30 mouse cellular contexts compared by ENCODE assay signal in genomic region chr7:142391609-142392008, GRCm38 (mm10). TPM values are rescaled to one million over a fixed set of nuclear protein-coding genes. Genes with fewer than 3 reads are reported as not detected.
DNase-seq lines count a peak whose midpoint lies in the region; ATAC-seq and TF ChIP-seq lines count a peak whose summit lies in the region.
"Had no signal": no experiment of that assay in that cellular context is flagged by ENCODE, and none has a peak within 500 bp of the region (broad histone marks: within the 10 kb centered on the region; RNA-seq: fewer than 3 reads in every experiment).

No protein-coding gene starts in this region.

- no peak overlapping the region for H3K4me3 ChIP-seq in liver, embryonic 12.5 days
- no peak overlapping the region for H3K4me3 ChIP-seq in liver, embryonic 11.5 days (ENCODE audit: low read depth, low read length)
- H3K4me3 ChIP-seq in liver, embryonic 14.5 days (ENCODE audit: insufficient read depth in 1 of 2, low read depth in 2 of 2, low read length in 2 of 2) = no peak overlapping the region
- no peak overlapping the region for H3K4me3 ChIP-seq in stomach, postnatal 0 days (ENCODE audit: low read depth, low read length)
- H3K4me3 ChIP-seq in lung, adult 2 months (replicated peaks; ENCODE audit: extremely low read depth, low read depth, low read length) = no peak overlapping the region
- H3K4me3 ChIP-seq: hindbrain, embryonic 13.5 days; limb, embryonic 10.5 days; limb, embryonic 15.5 days; midbrain, embryonic 10.5 days; midbrain, embryonic 15.5 days had no signal

- TF ChIP-seq EP300 in liver, embryonic 14.5 days (IDR thresholded peaks at IDR 0.05; ENCODE audit: low read depth) = no peak
- TF ChIP-seq EP300 in stomach, postnatal 0 days (optimal IDR thresholded peaks at IDR 0.05) = no peak

- ATAC-seq in liver, embryonic 12.5 days = no peak
- no peak for ATAC-seq in liver, embryonic 11.5 days (replicated peaks; ENCODE audit: low FRiP score)
- ATAC-seq in liver, embryonic 14.5 days (ENCODE audit: insufficient read depth) = no peak
- no peak for ATAC-seq in stomach, postnatal 0 days (ENCODE audit: low FRiP score, low TSS enrichment)
- ATAC-seq: forebrain, embryonic 14.5 days; intestine, embryonic 16.5 days; midbrain, embryonic 15.5 days; Patski had no signal

- 74% methylated on average over 4 of the region's 4 CpGs for WGBS in liver, embryonic 12.5 days (ENCODE audit: insufficient replicate concordance)
- WGBS in liver, embryonic 11.5 days = 71% methylated on average over 4 of the region's 4 CpGs
- 67% methylated on average over 4 of the region's 4 CpGs for WGBS in liver, embryonic 14.5 days (ENCODE audit: insufficient replicate concordance)
- WGBS in stomach, postnatal 0 days = 61% methylated on average over 4 of the region's 4 CpGs
- WGBS in lung, adult 2 months = 52% methylated on average over 4 of the region's 4 CpGs

- no peak for DNase-seq in liver, embryonic 11.5 days (ENCODE audit: low spot score)
- DNase-seq in R1 (ENCODE audit: low read depth, low spot score) = peak; percentile 39
- DNase-seq in liver, embryonic 14.5 days (ENCODE audit: low read depth in 3 of 3, low spot score in 3 of 3) = no peak
- DNase-seq in stomach, postnatal 0 days (ENCODE audit: low spot score) = no peak
- no peak for DNase-seq in lung, adult 2 months
- DNase-seq in lung, postnatal 10 days = no peak
- DNase-seq: cerebellum, adult 8-10 months; cerebellum, postnatal 36 days; gastrocnemius, postnatal 36 days; heart, adult 18-20 months; heart, postnatal 36 days; kidney, adult 9 months; kidney, postnatal 10 days; right cerebral cortex, adult 18-20 months; spleen, adult 18-20 months; thymus, adult 2 months had no signal

- H3K9ac ChIP-seq in liver, embryonic 12.5 days = no peak overlapping the region
- H3K9ac ChIP-seq in liver, embryonic 11.5 days (ENCODE audit: low read depth, low read length) = no peak overlapping the region
- H3K9ac ChIP-seq in liver, embryonic 14.5 days (replicated peaks) = no peak overlapping the region
- H3K9ac ChIP-seq in stomach, postnatal 0 days (ENCODE audit: low read length) = no peak overlapping the region
- H3K9ac ChIP-seq: hindbrain, embryonic 13.5 days; limb, embryonic 15.5 days; midbrain, embryonic 15.5 days had no signal

- H3K9me3 ChIP-seq in liver, embryonic 12.5 days (replicated peaks) = no peaks in the 10 kb centered on the region
- H3K9me3 ChIP-seq in liver, embryonic 11.5 days (ENCODE audit: control insufficient read depth, low read length) = no peaks in the 10 kb centered on the region
- H3K9me3 ChIP-seq in liver, embryonic 14.5 days (ENCODE audit: control insufficient read depth, low read length) = no peaks in the 10 kb centered on the region
- H3K9me3 ChIP-seq in stomach, postnatal 0 days (ENCODE audit: control insufficient read depth, low read length) = no peaks in the 10 kb centered on the region
- H3K9me3 ChIP-seq: hindbrain, embryonic 13.5 days; limb, embryonic 10.5 days; limb, embryonic 15.5 days; midbrain, embryonic 10.5 days; midbrain, embryonic 15.5 days had no signal

- TF ChIP-seq CTCF in liver, embryonic 14.5 days (IDR thresholded peaks at IDR 0.05; ENCODE audit: low read depth) = no peak
- no peak for TF ChIP-seq CTCF in stomach, postnatal 0 days (IDR thresholded peaks at IDR 0.05; ENCODE audit: low read depth)
- TF ChIP-seq CTCF in lung, adult 2 months (IDR thresholded peaks at IDR 0.05; ENCODE audit: insufficient read depth, low read length) = no peak

- H3K36me3 ChIP-seq in liver, embryonic 12.5 days = no peaks in the 10 kb centered on the region
- H3K36me3 ChIP-seq in liver, embryonic 11.5 days (ENCODE audit: control insufficient read depth, insufficient read depth, low read length) = no peaks in the 10 kb centered on the region
- no peaks in the 10 kb centered on the region for H3K36me3 ChIP-seq in liver, embryonic 14.5 days (replicated peaks; ENCODE audit: control insufficient read depth, insufficient read depth, low read depth)
- H3K36me3 ChIP-seq in stomach, postnatal 0 days (ENCODE audit: control insufficient read depth, insufficient read depth, low read length) = no peaks in the 10 kb centered on the region
- H3K36me3 ChIP-seq: hindbrain, embryonic 13.5 days; limb, embryonic 10.5 days; limb, embryonic 15.5 days; midbrain, embryonic 10.5 days; midbrain, embryonic 15.5 days had no signal

- H3K27ac ChIP-seq in liver, embryonic 12.5 days = peak overlapping the region; percentile 88
- H3K27ac ChIP-seq in liver, embryonic 11.5 days (ENCODE audit: low read depth, low read length) = no peak overlapping the region
- H3K27ac ChIP-seq in liver, embryonic 14.5 days = peak overlapping the region; percentile 12
- 0 out of 2 replicates have a peak overlapping the region, but pooled peaks have one; percentile 18 for H3K27ac ChIP-seq in stomach, postnatal 0 days (replicated peaks)
- H3K27ac ChIP-seq: hindbrain, embryonic 13.5 days; limb, embryonic 10.5 days; limb, embryonic 15.5 days; midbrain, embryonic 10.5 days; midbrain, embryonic 15.5 days had no signal

- H3K4me1 ChIP-seq in liver, embryonic 12.5 days = peaks cover 75% of the 10 kb centered on the region
- peaks cover 41% of the 10 kb centered on the region for H3K4me1 ChIP-seq in liver, embryonic 11.5 days (replicated peaks; ENCODE audit: control insufficient read depth, insufficient read depth, low read length)
- H3K4me1 ChIP-seq in liver, embryonic 14.5 days (replicated peaks; ENCODE audit: control insufficient read depth in 2 of 2, insufficient read depth in 2 of 2, low read length in 1 of 2) = peaks cover 53 to 59% of the 10 kb centered on the region in 2 experiments
- peaks cover 4% of the 10 kb centered on the region for H3K4me1 ChIP-seq in stomach, postnatal 0 days (replicated peaks; ENCODE audit: control insufficient read depth, insufficient read depth)
- peaks cover 11% of the 10 kb centered on the region for H3K4me1 ChIP-seq in lung, adult 2 months (ENCODE audit: control insufficient read depth, insufficient read depth, low read length)

- TF ChIP-seq POLR2A in lung, adult 2 months (IDR thresholded peaks at IDR 0.05; ENCODE audit: borderline replicate concordance, extremely low read depth, low read depth, low read length) = no peak

- no peak overlapping the region for H3K4me2 ChIP-seq in liver, embryonic 12.5 days
- H3K4me2 ChIP-seq in liver, embryonic 11.5 days = no peak overlapping the region
- no peak overlapping the region for H3K4me2 ChIP-seq in liver, embryonic 14.5 days (ENCODE audit: low read depth)
- H3K4me2 ChIP-seq in stomach, postnatal 0 days (replicated peaks; ENCODE audit: low read depth) = no peak overlapping the region
- H3K4me2 ChIP-seq: heart, embryonic 11.5 days; hindbrain, embryonic 13.5 days; limb, embryonic 15.5 days; midbrain, embryonic 15.5 days had no signal

- no peaks in the 10 kb centered on the region for H3K27me3 ChIP-seq in liver, embryonic 12.5 days (replicated peaks)
- H3K27me3 ChIP-seq in liver, embryonic 11.5 days (replicated peaks; ENCODE audit: control insufficient read depth, insufficient read depth, low read length) = no peaks in the 10 kb centered on the region
- H3K27me3 ChIP-seq in liver, embryonic 14.5 days (ENCODE audit: control insufficient read depth, insufficient read depth, low read length) = no peaks in the 10 kb centered on the region
- H3K27me3 ChIP-seq in stomach, postnatal 0 days (ENCODE audit: control insufficient read depth, insufficient read depth, low read length) = no peaks in the 10 kb centered on the region
- H3K27me3 ChIP-seq: limb, embryonic 15.5 days; midbrain, embryonic 15.5 days; Patski had no signal

RNA-seq across cellular contexts. Expression of gene Ctsd, which starts 3.8 kb away (rescaled TPM):
- polyA plus RNA-seq in liver, embryonic 12.5 days (2016; fragmentation: Nextera tagmentation; extraction: Ambion mirVana) = 289 and 295 TPM in 2 replicates
- 316 and 340 TPM in 2 replicates for polyA plus RNA-seq in liver, embryonic 11.5 days (2014; fragmentation: Nextera tagmentation; extraction: Ambion mirVana)
- polyA plus RNA-seq in liver, embryonic 14.5 days (2012; rRNA removed) = 180 and 209 TPM in 2 replicates
- polyA plus RNA-seq in liver, embryonic 14.5 days (2014; fragmentation: Nextera tagmentation; extraction: Ambion mirVana) = 324 and 349 TPM in 2 replicates
- polyA plus RNA-seq in stomach, postnatal 0 days (2015; fragmentation: Nextera tagmentation; extraction: Ambion mirVana) = 798 and 841 TPM in 2 replicates
- polyA plus RNA-seq in lung, adult 2 months (2012; rRNA removed) = 689 and 921 TPM in 2 replicates

RNA-seq across cellular contexts. Expression of gene Gm49369, which starts 9.1 kb away (rescaled TPM):
- 1.4 TPM in 1 of 2 replicates, not detected in the other for polyA plus RNA-seq in liver, embryonic 12.5 days (2016; fragmentation: Nextera tagmentation; extraction: Ambion mirVana)
- not detected in 2 replicates for polyA plus RNA-seq in liver, embryonic 11.5 days (2014; fragmentation: Nextera tagmentation; extraction: Ambion mirVana)
- 0.66 TPM in 1 of 2 replicates, not detected in the other for polyA plus RNA-seq in liver, embryonic 14.5 days (2012; rRNA removed)
- polyA plus RNA-seq in liver, embryonic 14.5 days (2014; fragmentation: Nextera tagmentation; extraction: Ambion mirVana) = 0.29 TPM in 1 of 2 replicates, not detected in the other
- 0.80 and 0.81 TPM in 2 replicates for polyA plus RNA-seq in stomach, postnatal 0 days (2015; fragmentation: Nextera tagmentation; extraction: Ambion mirVana)
- polyA plus RNA-seq in lung, adult 2 months (2012; rRNA removed) = 0.24 TPM in 1 of 2 replicates, not detected in the other
- polyA plus RNA-seq: embryonic facial prominence, embryonic 11.5 days; forebrain, embryonic 14.5 days; heart, embryonic 11.5 days; heart, embryonic 16.5 days; large intestine, adult 2 months; limb, embryonic 15.5 days; midbrain, embryonic 10.5 days; neural tube, embryonic 11.5 days had no signal

RNA-seq across cellular contexts. Expression of gene Ifitm10, which starts 18.1 kb away (rescaled TPM):
- polyA plus RNA-seq in liver, embryonic 12.5 days (2016; fragmentation: Nextera tagmentation; extraction: Ambion mirVana) = 1.5 and 2.5 TPM in 2 replicates
- 1.8 and 2.4 TPM in 2 replicates for polyA plus RNA-seq in liver, embryonic 11.5 days (2014; fragmentation: Nextera tagmentation; extraction: Ambion mirVana)
- 0.87 and 1.1 TPM in 2 replicates for polyA plus RNA-seq in liver, embryonic 14.5 days (2012; rRNA removed)
- 1.0 and 1.3 TPM in 2 replicates for polyA plus RNA-seq in liver, embryonic 14.5 days (2014; fragmentation: Nextera tagmentation; extraction: Ambion mirVana)
- polyA plus RNA-seq in stomach, postnatal 0 days (2015; fragmentation: Nextera tagmentation; extraction: Ambion mirVana) = 9.9 and 12.0 TPM in 2 replicates
- 48.5 and 49.1 TPM in 2 replicates for polyA plus RNA-seq in lung, adult 2 months (2012; rRNA removed)
- polyA plus RNA-seq: neural tube, embryonic 11.5 days had no signal

RNA-seq across cellular contexts. Expression of gene Syt8, which starts 43.0 kb away (rescaled TPM):
- polyA plus RNA-seq in liver, embryonic 12.5 days (2016; fragmentation: Nextera tagmentation; extraction: Ambion mirVana) = not detected in 2 replicates
- 0.41 and 0.42 TPM in 2 replicates for polyA plus RNA-seq in liver, embryonic 11.5 days (2014; fragmentation: Nextera tagmentation; extraction: Ambion mirVana)
- 0.03 and 0.57 TPM in 2 replicates for polyA plus RNA-seq in liver, embryonic 14.5 days (2012; rRNA removed)
- polyA plus RNA-seq in liver, embryonic 14.5 days (2014; fragmentation: Nextera tagmentation; extraction: Ambion mirVana) = not detected in 2 replicates
- 70.7 and 78.9 TPM in 2 replicates for polyA plus RNA-seq in stomach, postnatal 0 days (2015; fragmentation: Nextera tagmentation; extraction: Ambion mirVana)
- polyA plus RNA-seq in lung, adult 2 months (2012; rRNA removed) = 0.19 and 8.6 TPM in 2 replicates
- polyA plus RNA-seq: embryonic facial prominence, embryonic 11.5 days; forebrain, embryonic 14.5 days; hindbrain, embryonic 13.5 days; limb, embryonic 10.5 days; midbrain, embryonic 10.5 days; midbrain, embryonic 15.5 days; neural tube, embryonic 11.5 days had no signal

RNA-seq across cellular contexts. Expression of gene Tnni2, which starts 50.0 kb away (rescaled TPM):
- polyA plus RNA-seq in liver, embryonic 12.5 days (2016; fragmentation: Nextera tagmentation; extraction: Ambion mirVana) = 1.8 and 2.4 TPM in 2 replicates
- 1.9 and 3.7 TPM in 2 replicates for polyA plus RNA-seq in liver, embryonic 11.5 days (2014; fragmentation: Nextera tagmentation; extraction: Ambion mirVana)
- polyA plus RNA-seq in liver, embryonic 14.5 days (2012; rRNA removed) = 1.7 and 2.1 TPM in 2 replicates
- polyA plus RNA-seq in liver, embryonic 14.5 days (2014; fragmentation: Nextera tagmentation; extraction: Ambion mirVana) = 2.1 and 2.2 TPM in 2 replicates
- 19.1 and 19.6 TPM in 2 replicates for polyA plus RNA-seq in stomach, postnatal 0 days (2015; fragmentation: Nextera tagmentation; extraction: Ambion mirVana)
- 3.1 and 223 TPM in 2 replicates for polyA plus RNA-seq in lung, adult 2 months (2012; rRNA removed)
